In the genomic region with DNA sequence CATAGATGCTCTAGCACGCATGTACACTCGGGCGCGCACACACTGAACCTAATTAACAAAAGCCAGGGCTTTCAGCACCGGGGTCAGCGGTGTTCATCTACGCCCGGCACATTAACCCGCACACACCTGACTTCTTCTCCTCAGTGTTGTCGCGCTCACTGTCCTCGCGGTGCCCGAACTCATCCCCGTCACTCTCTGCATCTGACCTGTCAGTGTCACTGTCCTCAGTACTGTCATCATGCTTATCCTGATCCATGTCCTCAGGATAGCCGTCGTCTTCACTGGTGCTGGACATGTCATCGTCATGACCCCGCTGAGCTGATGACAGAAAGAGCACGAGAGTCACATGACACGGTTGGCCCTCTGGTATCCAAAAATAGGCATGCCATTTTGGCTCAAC, we compare ENCODE assay signal across 19 mouse cellular contexts. TPM values are rescaled to one million over a fixed set of nuclear protein-coding genes. Genes with fewer than 3 reads are reported as not detected.
"Had no signal": no experiment of that assay in that cellular context is flagged by ENCODE, and none has a peak within 500 bp of the region (broad histone marks: within the 10 kb centered on the region; RNA-seq: fewer than 3 reads in every experiment).

No protein-coding gene starts in this region.

- DNase-seq: kidney, adult 11 months; kidney, adult 9 months; kidney, postnatal 36 days; layer of hippocampus, adult 9-11 months; layer of hippocampus, postnatal 36 days; lung, embryonic 14.5 days; lung, postnatal 10 days; lung, postnatal 4 days; midbrain, embryonic 14.5 days; right cerebral cortex, adult 18-20 months; right cerebral cortex, postnatal 25 days; thymus, postnatal 4 days had no signal

- H3K4me2 ChIP-seq: limb, embryonic 15.5 days; lung, embryonic 14.5 days; neural tube, embryonic 15.5 days had no signal

- H3K27me3 ChIP-seq: limb, embryonic 15.5 days; neural tube, embryonic 15.5 days had no signal

- H3K9ac ChIP-seq: limb, embryonic 15.5 days; lung, embryonic 14.5 days; neural tube, embryonic 15.5 days had no signal

- H3K27ac ChIP-seq: kidney, postnatal 0 days; limb, embryonic 15.5 days; neural tube, embryonic 15.5 days had no signal

- H3K4me3 ChIP-seq: limb, embryonic 15.5 days; myocyte; neural tube, embryonic 15.5 days had no signal

- H3K4me1 ChIP-seq: limb, embryonic 15.5 days; neural tube, embryonic 15.5 days had no signal

- H3K9me3 ChIP-seq: limb, embryonic 15.5 days; neural tube, embryonic 15.5 days had no signal

RNA-seq across cellular contexts. Expression of a gene that starts 14.9 kb away (rescaled TPM):
- polyA plus RNA-seq: limb, embryonic 11.5 days; liver, embryonic 16.5 days; small intestine, adult 2 months had no signal
